Mouse (Mus musculus) G1E (cell line): Measurements from ENCODE around the gene P2rx4.

Experiments
- CTCF ChIP-seq: IDR thresholded peaks from 2 replicates; pipeline ENCODE4 v1.5.1; 2012; ENCODE audit warnings: low read depth, low read length, inconsistent platforms, mixed read lengths
- GATA1 ChIP-seq: IDR thresholded peaks from 2 replicates; pipeline ENCODE4 v1.6.1; 2012; ENCODE audit warnings: borderline replicate concordance, low read length, inconsistent platforms, mixed read lengths
- GATA2 ChIP-seq: IDR thresholded peaks from 2 replicates; pipeline ENCODE4 v1.6.1; 2012; ENCODE audit warnings: low read depth, low read length, inconsistent platforms, borderline replicate concordance
- POLR2AphosphoS5 ChIP-seq: IDR thresholded peaks from 2 replicates; pipeline ENCODE4 v1.6.1; 2012; ENCODE audit warnings: low read depth, low read length, inconsistent platforms; ENCODE audit not compliant: insufficient replicate concordance
- TAL1 ChIP-seq: conservative IDR thresholded peaks from 2 replicates; pipeline ENCODE4 v1.6.1; 2012; ENCODE audit warnings: low read depth, low read length, inconsistent platforms, mixed read lengths

- TF ChIP-seq CTCF (no peak), GATA1 (no peak), TAL1 (no peak), POLR2AphosphoS5 (no peak), GATA2 (no peak)
These were observed 11.8 kb downstream of the P2rx4 start for GRCm38 (mm10) chr5:122719168-122719567.
